Mouse (Mus musculus): ENCODE results near the gene Selenoo. TPM values are rescaled to one million over a fixed set of nuclear protein-coding genes. Genes with fewer than 3 reads are reported as not detected.

Selenoo gene
- total RNA-seq, 2 experiments from 2014 or later = 24.6 to 25.7 TPM

GRCm38 (mm10) chr15:89075478-89076147 is 13.3 kb upstream of the Selenoo start:
- intact Hi-C loops (cut with DNase I) = no loop called here

GRCm38 (mm10) chr15:89076156-89076731 is 12.6 kb upstream of the Selenoo start:
- DNase-seq = peak; percentile 66
- intact Hi-C loops (cut with DNase I) = no loop called here

More at GRCm38 (mm10) chr15:89075478-89076147, 13.3 kb upstream of the Selenoo start:
- peak; percentile 91 for DNase-seq

GRCm38 (mm10) chr15:89078208-89078836 is 10.6 kb upstream of the Selenoo start:
- no peak for DNase-seq
- intact Hi-C loops (cut with DNase I) = no loop called here

GRCm38 (mm10) chr15:89083906-89084305 is 5.0 kb upstream of the Selenoo start:
- no peak for DNase-seq
- intact Hi-C loops (cut with DNase I) = loop anchor here (10.0 kb wide), 1 partner anchor 259 kb away; no protein-coding TSS in a partner anchor

DNA sequence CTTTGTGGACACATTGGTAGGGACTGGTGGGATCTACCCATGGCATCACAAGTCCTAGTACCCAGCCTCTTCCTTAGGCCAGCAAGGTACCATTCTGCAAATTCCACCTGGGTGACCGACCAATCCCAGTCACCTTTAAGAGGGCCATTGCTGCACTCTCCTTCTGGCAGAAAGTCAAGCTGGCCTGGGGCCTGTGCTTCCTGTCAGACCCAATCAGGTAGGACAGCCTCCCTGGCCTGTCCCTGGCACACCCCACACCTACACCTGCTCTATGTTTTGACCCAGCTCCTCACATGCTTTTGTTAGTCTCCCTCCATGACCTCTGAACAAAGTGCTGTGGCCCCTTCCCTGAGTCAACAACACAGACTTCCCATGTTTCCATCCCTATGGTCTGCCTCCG is 4.1 kb upstream of the Selenoo start:
- no peak for DNase-seq
- intact Hi-C loops (cut with DNase I) = loop anchor here (10.0 kb wide), 1 partner anchor 260 kb away; no protein-coding TSS in a partner anchor

DNA sequence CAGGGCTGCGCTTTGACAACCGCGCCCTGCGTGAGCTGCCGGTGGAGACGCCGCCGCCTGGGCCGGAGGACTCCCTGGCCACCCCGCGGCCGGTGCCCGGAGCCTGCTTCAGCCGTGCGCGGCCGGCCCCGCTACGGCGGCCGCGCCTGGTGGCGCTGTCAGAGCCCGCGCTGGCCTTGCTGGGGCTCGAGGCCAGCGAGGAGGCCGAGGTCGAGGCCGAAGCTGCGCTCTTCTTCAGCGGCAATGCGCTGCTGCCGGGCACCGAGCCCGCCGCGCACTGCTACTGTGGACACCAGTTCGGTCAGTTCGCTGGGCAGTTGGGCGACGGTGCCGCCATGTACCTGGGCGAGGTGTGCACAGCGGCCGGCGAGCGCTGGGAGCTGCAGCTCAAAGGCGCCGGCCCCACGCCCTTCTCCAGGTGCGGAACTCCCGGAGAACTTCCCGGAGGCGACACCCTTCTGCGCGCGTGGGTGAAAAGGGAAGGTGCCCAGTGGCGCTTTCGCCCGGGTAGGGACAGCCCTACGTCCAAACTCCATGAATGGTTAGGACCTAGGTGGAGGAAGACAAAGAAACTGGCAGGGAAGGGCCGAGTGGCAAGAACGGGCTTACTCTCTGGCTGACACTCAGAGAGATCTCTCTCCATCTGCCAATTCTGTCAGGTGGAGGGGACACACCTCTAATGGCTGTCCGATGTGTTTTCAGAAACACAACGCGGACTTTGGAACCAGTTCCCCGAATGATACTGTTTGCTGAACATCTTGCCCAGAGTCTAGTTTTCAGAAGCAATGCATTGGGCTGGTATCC is 566 bp downstream of the Selenoo start:
- intact Hi-C loops (cut with DNase I) = loop anchor here (10.0 kb wide), 1 partner anchor 265 kb away; no protein-coding TSS in a partner anchor
- peak; percentile 28 for DNase-seq

GRCm38 (mm10) chr15:89090662-89091061 is 1.8 kb downstream of the Selenoo start:
- DNase-seq = no peak
- intact Hi-C loops (cut with DNase I) = no loop called here

GRCm38 (mm10) chr15:89092181-89092580 is 3.3 kb downstream of the Selenoo start:
- intact Hi-C loops (cut with DNase I) = no loop called here

DNA sequence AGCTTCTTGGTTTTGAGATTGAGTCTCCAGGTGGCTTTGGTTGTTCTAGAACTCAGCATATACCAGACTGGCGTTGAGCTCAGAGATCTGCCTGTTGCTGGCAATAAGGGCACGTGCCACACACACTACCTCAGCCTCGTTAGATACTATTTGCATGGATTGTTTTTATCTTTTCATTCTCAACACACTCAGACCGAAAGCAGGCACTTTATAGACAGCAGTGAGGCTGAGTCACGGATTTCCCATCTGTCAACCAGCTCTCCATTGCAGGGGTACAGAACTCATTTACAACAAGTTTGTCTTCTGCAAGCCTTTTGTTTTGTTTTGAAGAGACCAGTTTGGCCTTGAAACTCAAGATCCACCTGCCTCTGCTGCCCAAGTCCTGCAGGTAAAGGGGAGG is 8.6 kb downstream of the Selenoo start:
- no peak for DNase-seq
- intact Hi-C loops (cut with DNase I) = no loop called here

More at GRCm38 (mm10) chr15:89092181-89092580, 3.3 kb downstream of the Selenoo start:
- no peak for DNase-seq

- no peak for DNase-seq
- intact Hi-C loops (cut with DNase I) = no loop called here
Observed at GRCm38 (mm10) chr15:89098616-89099015, 9.7 kb downstream of the Selenoo start.

- intact Hi-C loops (cut with DNase I) = no loop called here
Observed at GRCm38 (mm10) chr15:89100823-89101222, 11.9 kb downstream of the Selenoo start.

GRCm38 (mm10) chr15:89102646-89103045 is 13.8 kb downstream of the Selenoo start:
- no peak for DNase-seq
- intact Hi-C loops (cut with DNase I) = no loop called here

More at GRCm38 (mm10) chr15:89100823-89101222, 11.9 kb downstream of the Selenoo start:
- no peak for DNase-seq

- intact Hi-C loops (cut with DNase I) = no loop called here
- no peak for DNase-seq
Observed at GRCm38 (mm10) chr15:89103921-89104320, 15.0 kb downstream of the Selenoo start.

DNA sequence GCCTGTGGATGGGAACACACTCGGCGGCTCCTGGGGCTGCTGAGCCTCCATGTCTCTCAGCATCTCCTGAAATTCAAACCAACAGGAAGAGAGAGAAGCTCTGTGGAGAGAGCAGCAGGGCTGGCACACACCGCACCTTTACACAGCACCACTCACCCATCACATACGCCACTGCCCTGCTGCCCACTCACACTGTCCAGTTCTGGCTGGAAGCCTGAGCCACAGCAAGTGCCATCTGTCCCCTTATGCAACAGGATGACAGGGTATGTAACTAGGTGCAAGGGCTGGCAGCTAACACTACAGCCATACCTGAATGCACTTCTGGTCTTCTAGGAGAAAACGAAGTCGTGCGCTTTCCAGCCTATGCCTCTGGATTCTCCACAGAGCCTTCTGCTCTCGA is 15.5 kb downstream of the Selenoo start:
- intact Hi-C loops (cut with DNase I) = no loop called here
- peak; percentile 72 for DNase-seq

DNA sequence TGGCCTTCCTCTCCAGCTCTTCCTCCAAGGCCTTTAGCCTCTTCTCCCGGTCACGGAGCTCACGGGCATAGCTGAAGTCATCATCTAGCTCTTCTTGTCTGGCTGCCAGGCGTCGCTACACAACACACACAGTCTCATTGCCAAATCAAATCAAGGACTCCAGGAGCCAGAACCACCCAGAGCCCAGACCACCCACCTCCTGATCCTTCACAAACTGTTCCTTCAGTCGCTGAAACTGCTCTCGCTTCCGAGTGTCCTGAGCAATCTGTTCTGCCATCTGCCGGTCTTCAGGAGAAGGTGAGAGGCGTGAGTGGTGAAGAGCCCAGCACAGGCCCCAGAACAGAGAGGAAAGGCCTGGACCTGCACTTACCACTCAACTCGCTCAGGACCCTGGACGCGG is 17.2 kb downstream of the Selenoo start:
- intact Hi-C loops (cut with DNase I) = no loop called here
- peak; percentile 43 for DNase-seq

GRCm38 (mm10) chr15:89106976-89107375 is 18.1 kb downstream of the Selenoo start:
- DNase-seq = no peak

DNA sequence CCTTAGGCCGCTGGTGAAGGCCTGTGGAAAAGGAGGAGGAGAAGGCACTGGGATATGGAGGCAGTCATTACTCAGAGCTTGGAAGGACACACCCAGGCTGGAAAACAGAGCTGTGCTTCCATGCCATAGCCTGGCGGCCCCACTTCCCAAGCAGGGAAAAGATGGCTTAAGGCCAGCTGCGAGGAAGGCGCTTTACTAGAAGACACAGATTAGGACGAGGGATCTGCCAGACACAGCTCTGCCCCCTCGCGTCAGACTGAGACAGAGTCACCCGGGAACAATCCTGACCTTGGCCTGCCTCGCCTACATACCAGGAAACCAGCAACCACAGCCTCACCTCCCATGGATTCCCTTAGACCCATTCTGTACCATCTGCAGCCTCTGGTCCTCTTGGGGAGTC is 21.3 kb downstream of the Selenoo start:
- intact Hi-C loops (cut with DNase I) = no loop called here
- no peak for DNase-seq

More at GRCm38 (mm10) chr15:89106976-89107375, 18.1 kb downstream of the Selenoo start:
- intact Hi-C loops (cut with DNase I) = no loop called here

- intact Hi-C loops (cut with DNase I) = no loop called here
- DNase-seq = no peak
Observed at GRCm38 (mm10) chr15:89118007-89118406, 29.1 kb downstream of the Selenoo start.

DNA sequence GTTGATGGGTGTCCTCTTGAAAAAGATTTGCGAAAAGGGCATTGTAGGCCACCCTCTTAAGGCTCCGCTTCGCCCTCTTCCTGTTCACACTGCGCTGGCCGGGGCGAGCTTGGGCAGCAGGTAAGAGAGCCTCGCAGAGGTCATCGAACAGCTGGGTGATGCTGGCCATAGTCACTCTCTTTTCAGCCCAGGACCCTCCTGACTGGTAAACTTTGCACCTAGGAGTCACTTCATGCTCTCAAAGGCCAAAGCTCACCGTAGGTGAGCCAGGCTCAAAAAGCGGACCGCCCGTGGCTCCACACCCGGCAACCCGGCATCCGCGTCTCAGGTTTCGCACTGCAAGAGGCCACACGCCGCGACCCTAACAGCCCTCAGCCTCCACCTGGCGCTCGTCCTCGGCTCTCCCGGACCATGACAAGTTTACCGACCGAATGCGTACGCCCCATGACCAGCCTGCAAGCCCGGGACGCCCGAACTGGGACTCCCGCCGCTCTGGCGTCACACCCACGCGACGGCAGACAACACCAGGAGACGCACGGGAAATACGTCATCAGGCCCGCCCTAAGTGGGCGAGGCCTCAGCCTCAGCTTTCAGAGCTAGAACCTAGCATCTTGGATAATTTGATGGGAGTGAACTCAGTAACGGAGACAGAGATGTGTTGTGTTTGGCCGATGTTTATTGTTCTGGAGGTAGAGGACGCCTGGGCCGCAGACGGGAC is 33.9 kb downstream of the Selenoo start, which contains the start of gene Tubgcp6:
Tubgcp6 (minus strand) TSS at position 464 of the 718 bp plus-strand sequence.
- DNase-seq = peak; percentile 95
- intact Hi-C loops (cut with DNase I) = loop anchor here (10.0 kb wide), 1 partner anchor 82 kb away; no protein-coding TSS in a partner anchor

DNA sequence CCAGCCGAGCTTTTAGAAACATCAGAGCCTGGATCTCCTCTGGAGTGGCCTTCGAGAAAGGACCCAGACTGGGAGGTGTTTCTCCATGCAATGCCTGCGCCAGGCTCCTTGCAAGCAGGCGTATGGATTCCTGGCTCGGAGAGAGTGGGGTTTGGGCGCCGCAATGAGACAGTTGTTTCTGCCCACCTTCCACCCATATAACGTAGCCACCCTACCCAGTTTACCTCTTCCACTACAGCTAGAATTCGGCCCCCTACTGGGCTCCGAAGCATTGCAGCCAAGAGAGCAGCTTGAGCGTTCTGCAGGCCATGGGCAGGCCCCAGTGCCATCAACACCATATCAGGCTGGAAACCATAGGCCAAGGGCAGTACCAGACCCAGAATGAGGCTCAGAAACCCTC is 34.7 kb downstream of the Selenoo start:
- intact Hi-C loops (cut with DNase I) = loop anchor here (10.0 kb wide), 1 partner anchor 81 kb away; no protein-coding TSS in a partner anchor
- peak; percentile 62 for DNase-seq

All from left cerebral cortex, postnatal 4 days (tissue).